Mouse (Mus musculus) mouse embryonic stem cell (cell line): ENCODE measurements around the gene Cd180.

Experiments used
- in situ Hi-C, 2 experiments: fragments of 300-500 bp; cut with MboI; formaldehyde crosslinking; loops; 1 replicate in 1 of 2; 3 replicates in 1 of 2; pipeline ENCODE4 v1.14.3; 2019 to 2020; ENCODE audit warnings: low sequenced_read_pairs in 2 of 2, low pct_unique_long_range_greater_than_20kb in 1 of 2, mixed read lengths in 1 of 2; ENCODE audit not compliant: unreplicated experiment in 1 of 2

Gene Cd180

DNA sequence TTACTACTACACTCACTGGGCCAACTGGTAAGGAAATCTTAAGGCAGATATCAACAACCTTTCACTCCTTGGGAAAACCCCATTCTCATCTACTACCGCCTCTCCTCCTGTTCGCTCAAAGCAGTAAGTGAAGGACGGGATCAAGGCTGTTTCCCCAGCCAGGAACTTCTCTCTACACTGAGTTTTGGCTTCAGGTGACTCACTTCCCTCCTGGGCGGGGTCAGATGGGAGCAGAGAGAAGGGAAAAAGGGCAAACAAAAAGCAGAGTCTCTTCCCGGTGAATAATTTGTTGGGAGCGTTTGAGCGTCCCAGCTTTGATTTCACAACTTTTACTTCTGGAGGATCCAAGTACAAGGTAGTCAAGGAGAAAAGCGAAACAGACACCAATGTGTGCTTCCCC, 62.7 kb downstream of the Cd180 start:
- in situ Hi-C loops = no loop called here

DNA sequence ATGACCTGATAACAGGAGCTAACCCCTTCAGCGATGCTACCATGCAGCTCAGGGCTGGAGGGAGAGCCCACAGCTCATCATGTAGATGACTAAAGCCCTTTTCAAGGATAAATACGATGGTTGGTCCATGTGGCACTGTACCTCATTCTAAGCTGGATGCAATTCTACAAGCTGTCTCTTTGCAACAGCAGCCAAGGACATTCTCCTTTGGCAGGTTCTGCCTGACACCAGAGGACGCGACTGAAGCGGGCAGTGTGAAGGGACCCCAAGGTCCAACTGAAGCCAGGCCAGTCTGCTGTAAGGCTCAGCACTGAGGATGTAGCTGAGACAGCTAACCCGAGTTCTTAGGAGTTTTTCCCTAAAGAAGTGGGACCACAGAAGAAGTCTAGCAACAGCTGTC, 64.7 kb downstream of the Cd180 start:
- in situ Hi-C loops = no loop called here

DNA sequence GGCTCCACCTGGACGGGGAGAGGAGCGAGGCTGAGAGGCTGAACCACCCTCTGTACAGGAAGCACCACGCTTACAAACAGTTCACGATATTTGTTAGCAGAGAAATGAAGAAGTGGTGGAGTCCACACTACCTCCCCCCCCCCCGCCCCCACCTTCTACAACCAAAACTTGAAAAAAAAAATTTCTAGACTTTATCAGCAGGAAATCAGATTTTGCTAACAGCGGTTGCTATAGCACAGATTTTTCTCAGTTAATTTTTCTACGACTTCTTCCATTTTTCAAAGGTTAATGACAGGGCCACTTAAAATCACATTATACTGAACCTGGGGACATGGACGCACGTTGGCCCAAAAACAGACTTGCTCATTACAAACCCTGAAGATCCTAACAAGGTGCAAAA, 68.1 kb downstream of the Cd180 start:
- in situ Hi-C loops = no loop called here

DNA sequence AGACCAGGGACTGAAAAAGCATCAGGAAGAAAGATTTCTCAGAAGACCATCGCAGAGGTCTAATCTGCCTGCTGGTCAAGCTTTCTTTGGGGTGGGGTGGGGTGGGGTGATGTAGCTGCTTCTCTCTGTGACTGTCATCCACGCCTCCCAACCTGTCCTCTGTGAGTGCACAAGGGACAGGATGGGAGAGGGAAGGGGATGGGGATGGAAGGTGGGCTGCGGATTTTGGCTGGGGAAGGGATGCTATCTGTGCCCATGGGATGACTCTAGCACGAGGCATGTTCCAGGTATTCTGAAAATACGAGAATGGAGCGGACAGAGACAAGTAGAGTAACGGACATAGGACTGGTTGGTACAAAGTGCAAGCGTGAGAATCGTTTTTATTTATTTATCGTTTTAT, 68.8 kb downstream of the Cd180 start:
- in situ Hi-C loops = no loop called here

DNA sequence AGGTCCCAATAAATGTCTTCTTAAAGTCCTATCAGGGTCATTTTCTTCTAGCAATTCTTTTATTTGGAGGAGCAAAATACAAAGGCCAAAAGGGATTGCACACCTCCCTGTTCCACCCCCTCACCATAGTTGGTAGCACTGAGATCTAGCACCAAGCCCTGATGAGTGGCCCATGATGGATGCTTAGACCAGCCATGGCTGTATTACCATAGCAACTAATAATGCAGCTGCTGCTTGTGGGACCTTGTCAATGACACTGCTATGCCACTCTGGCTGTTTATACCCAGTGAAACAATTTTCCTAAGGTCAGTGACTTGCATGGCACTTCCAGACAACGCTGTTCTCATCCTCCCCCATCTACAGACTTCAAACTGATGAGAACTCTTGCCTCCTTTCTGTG, 70.9 kb downstream of the Cd180 start:
- in situ Hi-C loops = no loop called here

DNA sequence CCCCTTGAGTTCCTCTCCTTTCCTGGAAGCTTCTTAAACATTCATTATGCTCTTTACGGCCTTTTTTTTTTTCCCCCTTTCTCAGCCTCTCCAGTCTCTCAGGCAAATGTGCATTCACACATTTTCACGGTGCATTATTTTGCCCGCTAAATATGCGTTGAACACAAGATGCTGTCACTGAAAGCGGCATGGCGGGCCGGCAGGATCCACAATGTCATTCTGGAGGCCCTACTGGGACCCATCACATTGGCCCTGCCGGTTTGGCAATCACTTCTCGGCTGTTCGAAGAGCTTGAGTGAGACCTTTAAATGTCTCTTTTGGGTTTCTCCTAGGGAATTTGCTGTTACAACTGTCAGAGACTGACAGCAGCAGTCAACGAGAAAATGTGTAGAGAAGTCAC, 71.9 kb downstream of the Cd180 start:
- in situ Hi-C loops = no loop called here

DNA sequence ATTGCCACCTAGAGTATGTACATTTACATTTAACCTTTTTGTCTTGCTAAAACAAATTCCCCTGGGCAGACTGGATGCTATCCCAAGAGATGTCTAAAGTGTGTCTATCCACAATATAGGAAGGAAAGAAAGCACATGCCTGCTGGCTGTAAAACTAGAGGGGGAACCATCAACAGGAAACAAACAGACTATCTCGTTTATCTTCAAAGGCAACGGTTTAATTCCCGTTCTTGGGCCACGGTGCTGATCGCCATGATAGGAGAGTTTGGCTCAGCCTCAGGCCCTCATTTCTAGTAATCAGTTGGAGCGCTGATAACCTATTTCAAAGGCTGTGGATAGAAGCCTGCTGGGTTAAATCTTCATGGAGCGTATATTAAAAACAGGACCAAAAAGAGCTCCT, 73.8 kb downstream of the Cd180 start:
- in situ Hi-C loops = no loop called here

DNA sequence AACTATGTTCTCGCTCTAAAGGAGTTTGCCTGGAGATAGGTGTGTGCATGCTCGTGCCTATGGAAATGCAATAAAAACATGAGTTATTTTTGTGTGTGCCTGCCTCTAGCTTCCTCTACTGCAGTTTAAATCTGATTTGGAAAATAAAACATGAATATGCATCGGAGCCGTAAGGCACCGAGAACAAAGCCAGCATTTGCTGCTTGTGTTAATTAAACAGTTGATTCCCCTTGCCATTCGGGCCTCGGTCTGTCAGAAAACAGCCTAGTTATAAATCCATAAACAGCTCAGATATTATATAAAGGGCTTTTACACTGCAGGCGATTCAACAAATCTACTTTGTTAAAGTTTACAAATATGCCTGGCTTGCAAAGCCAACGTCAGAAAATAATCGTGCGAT, 75.2 kb downstream of the Cd180 start:
- in situ Hi-C loops = no loop called here

DNA sequence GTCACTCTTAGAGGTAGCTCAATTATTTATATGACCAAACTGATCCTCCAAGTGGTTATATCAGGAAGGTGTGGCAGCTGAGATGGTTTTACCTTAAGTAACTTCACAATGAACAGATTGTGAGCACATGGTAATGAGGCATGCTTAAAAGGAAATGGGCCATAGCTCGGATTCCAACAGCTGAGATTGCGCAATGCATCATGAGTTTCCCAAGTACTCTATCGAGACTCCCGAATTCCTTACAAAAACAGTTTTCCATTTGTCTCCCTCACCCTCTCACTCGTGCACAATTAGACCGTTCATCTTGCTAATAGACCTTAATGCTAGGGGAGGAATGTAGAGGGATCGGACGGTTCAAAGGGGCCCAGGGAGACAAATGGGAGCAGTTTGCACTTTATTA, 76.8 kb downstream of the Cd180 start:
- in situ Hi-C loops = no loop called here

DNA sequence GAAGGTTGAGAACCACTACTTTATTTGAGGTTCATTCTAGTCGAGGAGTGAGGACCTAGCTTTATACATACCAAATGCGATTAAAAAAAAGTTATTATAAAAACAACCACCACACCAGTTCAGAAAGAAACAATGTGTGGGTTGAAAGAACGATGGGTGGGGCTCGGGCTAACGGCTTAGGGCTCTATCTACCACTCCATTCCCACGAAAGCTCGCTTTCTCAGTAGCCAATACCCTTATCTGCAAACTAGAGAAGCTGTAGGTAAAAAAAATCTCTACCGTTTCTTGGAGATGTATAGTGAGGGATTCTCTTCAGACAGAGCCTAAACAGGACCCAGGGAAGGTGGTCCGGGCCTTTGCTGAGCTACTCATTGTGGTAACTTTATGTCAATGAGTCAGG, 79.8 kb downstream of the Cd180 start:
- in situ Hi-C loops = no loop called here

DNA sequence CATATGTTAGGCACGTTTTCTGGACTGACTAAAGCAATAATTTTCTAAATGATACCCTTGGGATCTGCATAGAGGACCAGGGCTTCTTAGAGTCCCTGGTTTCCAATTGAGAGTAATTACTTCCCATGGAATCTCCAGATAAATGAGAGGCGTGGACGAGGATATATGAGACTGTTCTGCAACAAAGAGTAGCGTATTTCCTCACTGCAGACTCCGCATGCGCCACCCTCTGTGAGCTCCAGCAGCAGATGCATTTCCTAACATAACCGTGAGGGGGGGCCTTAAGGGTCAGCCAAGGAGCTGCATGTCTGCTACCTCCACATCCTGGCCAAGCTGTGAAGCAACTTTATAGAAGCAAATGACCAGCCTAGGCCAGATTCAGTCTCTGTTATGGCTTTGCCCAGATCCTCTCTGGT, 81.4 kb downstream of the Cd180 start:
- in situ Hi-C loops = no loop called here

DNA sequence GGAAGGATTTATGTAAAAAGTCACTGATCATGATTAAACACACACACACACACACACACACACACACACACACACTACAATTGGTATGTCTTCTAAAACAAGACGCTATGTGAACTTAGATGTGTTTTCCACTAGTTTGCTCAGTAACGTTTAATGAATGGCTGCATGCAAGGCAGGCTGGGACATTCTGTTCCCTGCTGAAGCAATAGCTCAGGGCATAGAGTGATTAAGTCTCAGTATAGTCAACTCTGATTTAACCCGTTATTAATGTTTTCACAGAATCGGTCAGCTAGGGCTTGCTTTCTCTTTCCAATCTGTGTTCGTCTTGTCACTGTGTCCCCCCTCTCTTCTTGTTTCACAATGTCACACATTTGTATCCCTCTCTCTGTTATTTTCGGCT, 82.1 kb downstream of the Cd180 start:
- in situ Hi-C loops = no loop called here

DNA sequence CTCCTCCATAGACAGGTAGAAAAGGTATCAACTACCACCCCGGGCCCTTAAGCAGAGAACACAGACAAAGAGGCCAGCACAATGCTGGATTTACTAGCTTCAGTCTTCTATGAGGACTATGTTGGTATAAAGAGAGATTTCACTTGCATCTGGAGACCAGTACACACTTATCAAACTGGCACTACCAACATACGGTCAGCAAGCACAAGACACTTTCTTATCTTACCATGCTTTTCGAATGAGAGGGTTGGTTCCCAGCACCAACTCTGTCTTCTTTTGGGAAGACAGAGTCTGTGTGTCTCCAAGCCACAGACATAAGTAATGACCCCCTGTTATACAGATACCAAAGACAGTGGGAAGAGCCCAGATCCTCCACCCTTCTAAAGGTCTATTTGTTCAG, 85.5 kb downstream of the Cd180 start:
- in situ Hi-C loops = no loop called here

DNA sequence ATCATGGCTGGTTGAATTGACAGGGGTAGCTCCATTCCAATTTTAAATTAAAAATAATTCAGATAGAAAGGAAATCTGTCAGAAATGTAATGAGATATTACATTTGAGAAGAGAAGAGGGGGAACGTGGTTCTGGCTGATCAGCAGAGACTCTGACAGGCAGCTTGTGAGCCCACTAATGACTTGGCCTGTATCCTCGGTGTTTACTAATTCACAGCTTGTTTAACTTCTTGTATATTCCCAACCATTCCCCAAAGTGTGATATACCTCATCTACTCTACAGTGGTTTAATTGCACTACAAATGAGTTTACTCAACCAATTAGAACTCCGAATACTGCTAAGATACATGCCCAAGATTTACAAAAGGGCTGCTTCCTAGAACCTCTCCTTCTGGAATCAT, 85.9 kb downstream of the Cd180 start:
- in situ Hi-C loops = no loop called here

DNA sequence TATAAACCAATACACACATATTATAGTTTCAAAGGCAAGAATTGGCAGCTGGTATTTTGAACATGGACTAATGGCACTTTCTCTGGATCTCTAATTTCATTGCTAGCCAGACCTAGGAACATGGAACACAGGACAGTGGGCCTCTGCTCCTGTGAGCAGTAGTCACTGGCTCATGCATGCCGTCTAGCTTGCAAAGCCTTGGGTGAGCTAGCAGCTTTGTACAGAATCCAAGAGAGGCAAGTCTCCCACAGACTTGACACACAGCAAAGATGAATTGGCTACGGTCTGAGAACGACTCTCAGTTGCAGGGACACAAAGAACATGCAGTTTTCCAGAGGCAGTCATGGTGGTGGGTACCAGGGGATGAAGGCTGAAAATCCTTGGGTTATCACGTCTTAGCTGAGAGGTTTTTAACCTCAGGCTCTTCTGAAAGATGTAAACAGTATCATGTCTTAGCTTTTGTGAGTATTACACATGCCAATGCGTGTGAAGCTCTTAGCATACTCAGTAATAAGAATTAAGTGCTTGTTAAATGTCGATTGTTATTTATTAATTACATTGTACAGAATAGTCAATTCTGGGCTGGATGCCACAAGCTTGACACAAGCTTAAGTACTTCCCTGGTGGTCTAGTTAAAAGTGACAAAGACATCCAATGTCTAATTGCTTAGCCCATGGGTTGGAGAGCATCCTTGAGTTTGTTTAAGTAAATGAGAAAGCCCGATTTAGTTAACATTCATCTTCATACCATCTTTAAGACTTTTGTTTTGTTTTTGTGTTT, 90.4 kb downstream of the Cd180 start:
- in situ Hi-C loops = no loop called here

DNA sequence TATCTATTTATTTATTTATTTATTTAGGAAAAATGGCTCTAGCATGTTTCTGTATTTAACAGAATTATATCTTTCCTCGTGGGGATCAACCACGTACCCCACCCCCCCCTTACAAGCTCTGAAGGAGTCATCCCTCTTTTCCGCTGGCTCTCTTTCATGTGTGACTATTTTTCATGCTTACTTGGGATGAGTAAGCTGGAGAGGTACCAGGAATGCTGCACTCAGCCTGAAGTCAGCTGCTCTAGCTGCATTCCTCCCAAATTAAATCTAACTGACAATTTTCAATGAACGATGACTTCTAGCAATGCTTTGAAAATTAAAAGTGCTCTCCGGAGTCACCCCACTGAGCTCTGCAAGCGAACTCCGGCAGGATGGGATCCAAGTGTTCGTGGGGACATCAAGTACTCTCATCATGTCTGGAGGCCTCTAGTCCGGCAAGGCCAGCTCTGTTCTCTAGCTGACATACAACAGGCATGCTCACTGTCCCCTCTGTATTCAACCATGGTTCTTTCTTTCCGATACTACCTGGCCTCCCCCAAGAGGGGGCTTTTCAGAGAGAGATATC, 93.4 kb downstream of the Cd180 start:
- in situ Hi-C loops = no loop called here
